Mouse (Mus musculus) E14TG2a.4 (cell line): ENCODE data around the gene A930009A15Rik.

Experiments used
- CTCF ChIP-seq: conservative IDR thresholded peaks from 2 replicates; pipeline ENCODE4 v1.5.1; 2014; ENCODE audit warnings: low read length
- NANOG ChIP-seq: IDR thresholded peaks from 2 replicates; pipeline ENCODE4 v1.6.1; 2014; ENCODE audit warnings: borderline replicate concordance, low read length, mixed read lengths
- POU5F1 ChIP-seq: IDR thresholded peaks from 2 replicates; pipeline ENCODE4 v1.6.1; 2014; ENCODE audit warnings: low read length, borderline replicate concordance

DNA sequence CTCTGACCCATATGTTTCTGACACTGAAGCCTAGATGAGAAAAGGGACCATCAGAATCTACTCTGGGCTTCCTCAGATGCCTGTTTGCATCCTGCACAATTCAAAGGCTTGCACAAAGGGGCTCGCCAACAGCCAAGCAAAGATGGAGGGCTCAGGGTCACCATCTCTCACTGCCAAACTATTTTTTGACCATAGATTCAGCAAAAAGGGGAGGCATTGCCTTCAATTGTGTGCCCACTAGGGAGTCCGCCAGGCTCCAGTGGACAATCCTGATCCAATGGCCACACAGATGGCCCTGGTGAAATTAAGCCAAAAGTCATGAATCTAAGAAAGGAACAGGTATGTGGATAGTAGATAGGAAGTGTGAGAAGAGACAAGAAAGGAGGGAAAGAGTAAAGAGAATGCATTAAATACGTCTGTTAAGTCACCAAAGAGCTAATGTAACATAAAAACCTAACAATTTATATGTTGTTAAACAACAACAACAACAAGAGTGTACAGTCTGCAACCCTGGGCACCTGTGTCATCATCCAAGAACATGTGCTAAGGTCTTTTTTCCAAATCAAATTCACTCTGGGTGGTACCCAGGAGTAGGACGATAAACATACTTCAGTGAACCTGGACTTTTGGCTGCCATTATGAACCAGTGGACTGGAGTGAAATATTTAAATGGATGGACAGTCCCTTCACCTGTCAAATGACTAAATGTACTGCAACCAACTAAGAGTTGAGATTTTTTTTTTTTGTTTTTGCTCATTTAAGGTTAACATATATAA lies 6.7 kb upstream of the A930009A15Rik start:
- no peak for TF ChIP-seq CTCF
- no peak for TF ChIP-seq POU5F1
- TF ChIP-seq NANOG, result no peak
